Mouse (Mus musculus) brain, embryonic 14.5 days (tissue): ENCODE results near the gene Stk39. TPM values are rescaled to one million over a fixed set of nuclear protein-coding genes. Genes with fewer than 3 reads are reported as not detected.

Experiments used
- DNase-seq: peaks from one replicate; pipeline ENCODE4 v3.0.0-alpha.2; 2011; ENCODE audit warnings: low read depth
- CTCF ChIP-seq: fragments of 200-500 bp; IDR thresholded peaks from 2 replicates; pipeline ENCODE4 v1.5.1; 2012; ENCODE audit warnings: inconsistent platforms, mild to moderate bottlenecking, moderate library complexity, borderline replicate concordance; ENCODE audit not compliant: insufficient read depth, insufficient read length; ENCODE audit errors: extremely low read depth
- POLR2A ChIP-seq: fragments of 200-500 bp; IDR thresholded peaks from 2 replicates; pipeline ENCODE4 v1.6.1; 2012; ENCODE audit warnings: mild to moderate bottlenecking, inconsistent platforms, borderline replicate concordance; ENCODE audit not compliant: poor library complexity, insufficient read depth, insufficient read length, severe bottlenecking; ENCODE audit errors: extremely low read depth
- polyA plus RNA-seq: library from polyadenylated mRNA; depleted of rRNA; stranded (reverse); fragments of >200 nt; gene quantifications from 2 replicates; pipeline ENCODE4 v1.2.3, GENCODE M21; 2012

Stk39 gene
- polyA plus RNA-seq, 1 experiment: 27.7 TPM

- peak; percentile 64 for DNase-seq
- no peak for TF ChIP-seq POLR2A
- no peak for TF ChIP-seq CTCF
These were observed 62.3 kb downstream of the Stk39 start for GRCm38 (mm10) chr2:68409640-68410215.

DNA sequence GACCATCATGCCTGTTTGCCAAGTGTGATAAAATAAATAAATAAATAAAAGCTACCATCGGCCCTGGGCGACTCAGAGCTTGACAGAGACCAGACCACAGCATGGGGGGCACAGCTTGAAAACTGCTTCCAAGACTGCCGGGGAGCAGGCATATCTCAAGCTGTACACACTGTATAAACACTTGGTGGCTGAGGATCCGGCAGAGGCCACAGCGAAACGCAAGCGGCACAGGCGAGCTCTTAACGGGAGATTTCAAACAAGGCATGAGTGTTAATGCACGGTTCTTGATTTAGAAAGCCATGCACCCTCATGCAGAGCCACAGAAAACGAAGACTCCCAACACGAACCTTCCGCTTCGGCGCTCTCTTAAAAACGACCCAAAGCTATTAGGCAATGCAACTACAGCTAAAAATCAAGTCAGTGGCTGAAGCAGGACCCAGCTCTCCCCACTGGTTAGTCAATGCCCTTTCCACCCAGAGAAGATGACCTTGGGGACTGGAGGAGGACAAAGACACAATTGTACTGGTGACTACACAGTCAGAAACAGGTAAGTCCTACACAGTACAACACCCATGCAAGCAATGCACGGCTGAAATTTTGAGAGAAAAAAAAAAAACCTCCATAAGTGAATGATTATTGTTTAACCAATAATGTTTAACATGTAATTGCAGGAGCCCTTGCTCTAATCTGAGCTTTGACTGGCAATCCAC, 63.6 kb downstream of the Stk39 start:
- no peak for TF ChIP-seq CTCF
- no peak for TF ChIP-seq POLR2A
- peak; percentile 58 for DNase-seq

DNA sequence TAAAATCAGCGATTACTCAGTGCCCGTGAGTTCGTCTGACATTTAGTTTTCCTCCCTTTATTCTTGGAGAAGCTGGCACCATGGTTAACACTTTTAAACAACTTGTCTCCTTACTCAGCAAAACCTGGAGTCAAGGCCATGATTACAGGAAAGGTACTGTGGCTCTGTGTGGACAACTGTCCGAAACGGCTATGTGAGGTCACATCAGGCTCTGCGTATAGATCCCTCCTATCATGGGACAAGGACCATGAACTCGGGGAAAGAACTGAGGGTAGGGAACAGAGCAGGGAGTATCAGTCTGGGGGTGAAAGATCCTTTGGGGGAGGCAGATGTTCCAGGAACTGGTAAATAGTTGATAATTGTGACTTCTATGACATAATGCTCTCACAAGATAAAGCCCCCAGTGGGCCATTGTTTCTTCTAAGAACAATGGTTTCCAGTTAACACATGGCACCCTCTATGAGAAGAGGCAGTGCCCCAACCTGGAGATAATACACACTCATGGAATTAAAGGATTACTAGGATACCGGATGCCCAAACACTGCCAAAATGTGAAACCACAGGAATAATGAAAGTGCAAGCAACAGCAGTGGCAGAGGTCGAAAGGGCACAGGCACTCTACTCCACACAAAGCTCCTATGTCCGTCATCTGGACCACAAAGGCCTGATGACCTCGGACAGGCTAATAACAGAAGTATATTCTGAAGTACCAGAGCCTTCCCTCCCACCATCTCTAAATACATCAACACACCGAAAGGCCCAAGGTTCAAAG, 64.7 kb downstream of the Stk39 start:
- TF ChIP-seq CTCF (no peak), POLR2A (no peak)
- no peak for DNase-seq

DNA sequence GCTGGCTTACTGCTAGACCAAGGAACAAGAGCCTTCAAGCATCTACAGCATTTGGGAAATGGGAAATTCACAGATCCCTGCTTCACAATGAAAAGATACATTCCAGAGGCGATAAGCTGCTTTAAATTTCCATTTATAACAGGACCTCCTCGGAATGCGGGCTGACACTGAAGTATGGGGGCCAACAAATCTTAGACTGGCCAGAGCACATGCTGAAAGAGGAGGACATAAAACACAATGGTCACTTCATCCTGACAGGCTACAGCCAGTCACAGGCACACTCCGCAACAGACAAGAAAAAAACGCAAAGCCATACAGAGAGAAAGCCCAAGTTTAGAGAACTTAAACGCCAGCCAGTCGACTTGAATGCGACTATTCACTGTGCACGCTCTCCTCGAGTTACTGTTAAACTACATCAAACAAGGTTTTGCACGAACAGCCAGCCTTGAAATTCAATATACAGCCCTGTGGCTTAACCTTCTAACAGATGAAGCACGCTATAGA, 65.4 kb downstream of the Stk39 start:
- peak; percentile 60 for DNase-seq
- TF ChIP-seq POLR2A (no peak), CTCF (no peak)

DNA sequence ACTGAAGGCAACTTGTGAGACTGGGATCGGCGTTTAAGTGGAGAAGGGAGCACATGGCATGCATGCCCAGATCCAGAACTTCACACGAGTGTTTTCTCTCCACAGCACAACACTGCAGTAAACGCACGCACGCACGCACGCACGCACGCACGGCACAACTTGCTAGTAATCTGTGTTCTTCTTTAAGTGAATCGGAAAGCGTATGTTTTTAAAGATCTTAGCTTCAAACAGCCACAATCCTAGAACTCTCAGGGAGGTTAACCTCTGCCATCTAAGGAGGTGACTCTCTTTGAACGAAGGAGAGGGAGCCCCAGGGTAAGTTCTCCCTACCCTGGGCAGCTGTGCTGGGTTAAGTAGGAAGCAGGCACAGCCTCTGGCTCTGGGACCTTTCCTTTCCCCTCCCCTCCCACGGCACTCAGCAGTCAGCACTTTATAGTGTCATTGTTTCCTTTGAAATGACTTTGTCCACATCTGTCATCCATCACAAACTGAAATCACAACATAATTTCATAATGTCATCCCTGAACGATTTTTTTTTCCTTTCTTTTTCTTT, 66.8 kb downstream of the Stk39 start:
- no peak for DNase-seq
- TF ChIP-seq POLR2A: no peak
- TF ChIP-seq CTCF: no peak

DNA sequence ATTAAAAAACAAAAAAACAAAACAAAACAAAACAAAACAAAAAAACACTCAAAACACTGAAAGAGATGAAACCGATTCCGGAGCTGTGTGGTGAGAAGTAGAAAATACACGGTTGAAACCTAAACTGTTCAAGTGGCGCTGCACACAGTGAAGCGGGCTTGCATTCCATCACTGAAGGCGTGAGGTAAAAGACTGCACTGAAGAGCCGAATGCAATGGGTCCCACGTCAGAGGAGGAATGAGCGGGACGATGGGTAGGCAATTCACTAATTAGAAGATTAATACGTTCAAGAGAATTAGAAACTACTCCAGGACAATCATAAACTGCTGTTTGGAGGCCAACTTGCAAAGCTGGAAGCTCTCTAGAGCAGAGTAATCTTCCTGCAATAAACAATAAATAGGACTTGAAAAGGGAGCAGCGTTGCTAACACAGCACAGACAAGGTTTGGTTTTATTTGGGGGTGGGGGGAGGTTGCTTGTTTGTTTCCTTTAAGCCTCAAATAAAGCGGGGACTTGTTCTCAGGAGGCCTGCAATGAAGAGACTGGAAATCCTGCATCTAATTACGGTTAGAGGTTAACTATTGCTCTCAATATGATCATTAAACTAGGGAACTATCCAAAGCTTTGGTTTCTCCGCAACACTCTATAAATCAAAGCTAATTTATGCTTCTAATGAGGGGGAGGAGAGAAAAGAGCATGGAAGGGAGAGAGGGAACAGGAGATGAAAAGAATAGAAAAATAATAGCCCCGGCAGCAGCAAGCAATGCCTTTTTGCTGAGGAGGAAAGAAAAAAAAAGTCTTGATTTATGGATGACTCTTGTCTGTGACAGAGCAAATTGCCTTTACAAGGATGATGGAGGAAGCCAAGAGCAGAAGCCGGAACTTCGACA, 67.5 kb downstream of the Stk39 start:
- DNase-seq: peak; percentile 84
- TF ChIP-seq POLR2A (no peak), CTCF (no peak)

GRCm38 (mm10) chr2:68393611-68394549, 78.2 kb downstream of the Stk39 start:
- DNase-seq: no peak
- TF ChIP-seq CTCF (no peak), POLR2A (no peak)

- TF ChIP-seq POLR2A (no peak), CTCF (no peak)
- DNase-seq: no peak
These were observed 84.1 kb downstream of the Stk39 start for GRCm38 (mm10) chr2:68387824-68388582.

DNA sequence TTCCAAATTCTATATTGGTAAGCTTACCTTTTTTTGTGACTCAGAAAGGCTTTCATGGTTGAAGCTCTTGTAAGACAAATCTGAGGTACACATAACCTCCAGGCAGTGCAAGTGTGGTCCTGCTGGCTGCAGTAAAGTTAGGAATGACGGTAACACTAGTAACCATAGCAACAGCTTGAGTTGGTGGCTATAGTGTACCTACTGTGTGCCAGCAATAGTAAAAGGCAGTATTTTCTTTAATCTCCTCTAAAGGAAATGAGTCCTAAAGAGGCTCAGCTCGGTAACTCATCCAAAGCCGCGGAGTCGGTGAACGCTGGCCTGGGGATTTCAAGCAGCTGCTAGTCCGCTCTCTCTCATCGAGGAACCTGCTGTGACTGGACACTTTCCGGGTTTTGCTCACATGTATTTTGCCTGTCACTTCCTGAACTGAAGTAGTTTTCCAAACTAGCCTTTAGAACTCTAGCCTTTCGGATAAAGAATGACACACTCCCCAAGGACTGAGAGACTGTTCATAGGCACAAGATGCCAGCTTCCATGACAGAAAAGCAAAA, 85.7 kb downstream of the Stk39 start:
- TF ChIP-seq CTCF: no peak
- no peak for TF ChIP-seq POLR2A
- no peak for DNase-seq

DNA sequence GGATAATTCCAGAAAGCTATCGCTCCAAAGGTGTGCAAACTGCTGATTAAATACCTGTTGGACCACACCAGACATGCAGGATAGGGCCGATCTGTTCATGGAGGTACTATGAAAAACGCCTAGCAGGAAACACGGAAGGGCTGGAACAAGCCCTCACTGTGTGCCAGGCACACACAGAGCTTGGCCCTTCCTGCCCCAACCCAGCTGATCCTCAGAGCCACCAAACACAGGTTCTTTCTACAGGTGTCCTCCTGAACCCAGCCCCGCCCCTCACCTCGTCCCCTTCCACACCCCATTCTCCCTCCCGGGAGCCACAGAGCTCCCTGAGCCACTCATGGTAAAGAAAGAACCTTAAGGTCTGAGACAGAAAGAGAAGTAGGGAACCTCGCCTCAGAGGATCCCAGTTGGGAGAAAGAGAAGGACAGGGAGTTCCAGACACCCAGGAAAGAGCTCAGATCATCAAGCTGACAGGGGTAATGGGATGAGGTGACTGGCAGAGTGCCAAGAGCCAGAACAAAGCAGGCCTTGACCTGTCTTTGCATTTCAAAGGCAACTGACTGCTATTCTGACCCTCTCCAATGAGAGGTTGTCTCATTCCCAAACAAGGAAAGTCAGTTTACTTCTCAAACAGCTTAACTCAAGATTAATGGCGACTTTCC, 86.3 kb downstream of the Stk39 start:
- TF ChIP-seq POLR2A (no peak), CTCF (no peak)
- DNase-seq: no peak
